Mouse (Mus musculus) kidney, postnatal 0 days (tissue): ENCODE results near the gene Sub1. TPM values are rescaled to one million over a fixed set of nuclear protein-coding genes. Genes with fewer than 3 reads are reported as not detected.

Experiments
- ATAC-seq: fragments of 200-750 bp; cut with Nextera tagmentation; replicated peaks from 2 replicates; pipeline ENCODE4 v1.8.0; 2017; ENCODE audit warnings: low read depth, moderate number of reproducible peaks, moderate TSS enrichment, moderate library complexity; ENCODE audit not compliant: low FRiP score
- DNase-seq: peaks from one replicate; pipeline ENCODE4 v3.0.0-alpha.2; 2016; ENCODE audit warnings: low spot score
- H3K27ac ChIP-seq: fragments of 300-500 bp; sonication (generic); 2 replicates; pipeline ENCODE4 v1.5.1; 2014; ENCODE audit warnings: mild to moderate bottlenecking
- H3K27me3 ChIP-seq: fragments of 300-500 bp; sonication (generic); 2 replicates; pipeline ENCODE4 v1.6.1; 2014; ENCODE audit warnings: low read length, mixed read lengths; ENCODE audit not compliant: insufficient read depth
- H3K36me3 ChIP-seq: fragments of 300-500 bp; sonication (generic); 2 replicates; pipeline ENCODE4 v1.6.1; 2014; ENCODE audit warnings: low read length, mixed read lengths; ENCODE audit not compliant: insufficient read depth
- H3K4me1 ChIP-seq: fragments of 300-500 bp; sonication (generic); replicated peaks from 2 replicates; pipeline ENCODE4 v1.6.1; 2014; ENCODE audit warnings: antibody characterized with exemption, low read length, mixed read lengths; ENCODE audit not compliant: insufficient read depth
- H3K4me2 ChIP-seq: fragments of 300-500 bp; sonication (generic); 2 replicates; pipeline ENCODE4 v1.6.1; 2014; ENCODE audit warnings: mild to moderate bottlenecking, low read length, moderate library complexity, mixed read lengths
- H3K4me3 ChIP-seq: fragments of 300-500 bp; sonication (generic); replicated peaks from 2 replicates; pipeline ENCODE4 v1.5.1; 2014; ENCODE audit warnings: low read depth, low read length
- H3K9ac ChIP-seq: fragments of 300-500 bp; sonication (generic); 2 replicates; pipeline ENCODE4 v1.6.1; 2014; ENCODE audit warnings: low read depth, low read length
- H3K9me3 ChIP-seq: fragments of 300-500 bp; sonication (generic); replicated peaks from 2 replicates; pipeline ENCODE4 v1.6.1; 2016; ENCODE audit warnings: low read length, inconsistent platforms, mixed read lengths
- CTCF ChIP-seq: IDR thresholded peaks from 2 replicates; pipeline ENCODE4 v1.5.1; 2016; ENCODE audit warnings: antibody characterized with exemption, low read depth, mild to moderate bottlenecking, moderate library complexity
- WGBS: fragments of 180-500 bp; shearing (Covaris S2); extraction: QIAGEN DNeasy Blood & Tissue Kit; methylation state at CpG from one replicate; pipeline ENCODE4 v1.1.7; 2014; 5-methylcytosine and 5-hydroxymethylcytosine counted together
- polyA plus RNA-seq: library from polyadenylated mRNA; unstranded; fragments of >200 nt; fragmentation: Nextera tagmentation; extraction: Ambion mirVana; gene quantifications from 2 replicates; pipeline ENCODE4 v1.2.1, GENCODE M21; 2015

Gene Sub1
- polyA plus RNA-seq, 1 experiment from 2014 or later = 890 TPM

GRCm38 (mm10) chr15:12036675-12037074, 39.9 kb upstream of the Sub1 start:
- TF ChIP-seq CTCF = no peak
- H3K4me2 ChIP-seq = no peak overlapping the region

DNA sequence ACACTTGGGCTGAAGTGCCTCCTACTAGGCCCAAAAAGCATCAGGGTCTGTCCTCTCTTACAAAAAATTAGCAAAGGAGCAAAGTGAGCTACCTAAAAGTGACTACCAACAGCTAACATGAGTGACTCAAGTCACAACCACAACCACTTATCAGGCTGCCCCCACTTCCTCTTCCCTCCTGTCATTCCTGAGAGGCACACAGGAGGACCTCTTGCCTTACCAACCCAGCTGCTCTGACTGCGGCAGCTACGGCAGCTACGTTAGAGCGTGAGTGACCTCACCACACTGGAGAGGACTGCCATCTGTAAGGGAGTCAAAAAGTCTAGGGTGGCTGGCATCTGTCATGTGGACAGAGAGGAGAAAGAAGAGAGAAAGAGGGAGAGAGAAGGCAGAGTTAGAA, 37.5 kb upstream of the Sub1 start:
- H3K27ac ChIP-seq = no peak overlapping the region
- no peaks in the 10 kb centered on the region for H3K9me3 ChIP-seq
- H3K36me3 ChIP-seq = no peaks in the 10 kb centered on the region
- no peaks in the 10 kb centered on the region for H3K4me1 ChIP-seq
- ATAC-seq (no peak), DNase-seq (no peak)
- no peaks in the 10 kb centered on the region for H3K27me3 ChIP-seq
- H3K9ac ChIP-seq = no peak overlapping the region
- no peak overlapping the region for H3K4me2 ChIP-seq
- WGBS = 86% methylated on average over 4 of the region's 4 CpGs
- TF ChIP-seq CTCF = no peak
- H3K4me3 ChIP-seq = no peak overlapping the region

More at GRCm38 (mm10) chr15:12036675-12037074, 39.9 kb upstream of the Sub1 start:
- Histone ChIP-seq H3K27me3 (no peaks in the 10 kb centered on the region), H3K9me3 (no peaks in the 10 kb centered on the region), H3K4me3 (no peak overlapping the region), H3K4me1 (no peaks in the 10 kb centered on the region), H3K27ac (no peak overlapping the region), H3K36me3 (no peaks in the 10 kb centered on the region), H3K9ac (no peak overlapping the region)
- ATAC-seq = no peak
- no peak for DNase-seq
- 66% methylated on average over 5 of the region's 5 CpGs for WGBS

GRCm38 (mm10) chr15:12033155-12033554, 36.4 kb upstream of the Sub1 start:
- Histone ChIP-seq H3K27me3 (no peaks in the 10 kb centered on the region), H3K4me3 (no peak overlapping the region), H3K27ac (no peak overlapping the region), H3K4me1 (no peaks in the 10 kb centered on the region), H3K4me2 (no peak overlapping the region), H3K36me3 (no peaks in the 10 kb centered on the region), H3K9ac (no peak overlapping the region), H3K9me3 (no peaks in the 10 kb centered on the region)
- no peak for TF ChIP-seq CTCF
- ATAC-seq = no peak
- DNase-seq = no peak

DNA sequence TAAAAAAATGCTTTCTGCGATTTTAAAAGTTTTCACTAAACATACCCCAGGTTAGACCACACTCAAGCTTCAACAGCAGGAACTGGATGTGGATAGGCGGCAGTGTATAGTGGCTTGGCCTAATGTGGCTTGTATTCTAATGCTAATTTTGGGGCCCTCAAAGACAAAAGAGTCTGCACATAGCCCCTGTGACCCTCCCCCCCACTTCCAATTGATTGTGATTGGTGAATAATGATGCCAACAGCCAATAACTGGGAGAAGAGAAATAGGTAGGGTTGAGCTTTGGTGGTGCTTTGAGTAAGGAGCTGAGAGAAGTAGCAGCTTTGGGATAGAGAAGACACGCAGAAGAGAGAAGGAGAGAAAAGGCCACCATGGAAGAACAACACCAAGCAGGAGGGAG, 35.7 kb upstream of the Sub1 start:
- no peaks in the 10 kb centered on the region for H3K4me1 ChIP-seq
- 87% methylated on average over 3 of the region's 3 CpGs for WGBS
- no peak overlapping the region for H3K4me3 ChIP-seq
- no peaks in the 10 kb centered on the region for H3K27me3 ChIP-seq
- ATAC-seq (no peak), DNase-seq (no peak)
- H3K27ac ChIP-seq = no peak overlapping the region
- no peak overlapping the region for H3K4me2 ChIP-seq
- no peaks in the 10 kb centered on the region for H3K9me3 ChIP-seq
- no peaks in the 10 kb centered on the region for H3K36me3 ChIP-seq
- no peak overlapping the region for H3K9ac ChIP-seq
- no peak for TF ChIP-seq CTCF

- no peak overlapping the region for H3K4me2 ChIP-seq
- WGBS = 87% methylated on average over 8 of the region's 8 CpGs
- ATAC-seq = no peak
- no peaks in the 10 kb centered on the region for H3K27me3 ChIP-seq
- H3K4me3 ChIP-seq = no peak overlapping the region
- H3K9me3 ChIP-seq = no peaks in the 10 kb centered on the region
- H3K27ac ChIP-seq = no peak overlapping the region
- DNase-seq = no peak
- H3K9ac ChIP-seq = no peak overlapping the region
- no peaks in the 10 kb centered on the region for H3K36me3 ChIP-seq
- no peak for TF ChIP-seq CTCF
- no peaks in the 10 kb centered on the region for H3K4me1 ChIP-seq
Observed at GRCm38 (mm10) chr15:12031861-12032260, 35.1 kb upstream of the Sub1 start.

- H3K9me3 ChIP-seq = no peaks in the 10 kb centered on the region
- WGBS = 75% methylated on average over 4 of the region's 4 CpGs
- H3K4me3 ChIP-seq = no peak overlapping the region
- TF ChIP-seq CTCF = no peak
- no peak overlapping the region for H3K4me2 ChIP-seq
- H3K9ac ChIP-seq = no peak overlapping the region
- ATAC-seq (no peak), DNase-seq (no peak)
- H3K27me3 ChIP-seq = no peaks in the 10 kb centered on the region
- no peak overlapping the region for H3K27ac ChIP-seq
- H3K4me1 ChIP-seq = no peaks in the 10 kb centered on the region
- H3K36me3 ChIP-seq = no peaks in the 10 kb centered on the region
Observed at GRCm38 (mm10) chr15:12030221-12030620, 33.4 kb upstream of the Sub1 start.

GRCm38 (mm10) chr15:12027807-12028206, 31.0 kb upstream of the Sub1 start:
- Histone ChIP-seq H3K27ac (no peak overlapping the region), H3K9ac (no peak overlapping the region), H3K9me3 (no peaks in the 10 kb centered on the region), H3K4me1 (no peaks in the 10 kb centered on the region), H3K4me2 (no peak overlapping the region), H3K4me3 (no peak overlapping the region), H3K36me3 (no peaks in the 10 kb centered on the region), H3K27me3 (no peaks in the 10 kb centered on the region)
- DNase-seq (no peak), ATAC-seq (no peak)
- 80% methylated on average over 3 of the region's 3 CpGs for WGBS
- TF ChIP-seq CTCF = no peak
